Mouse (Mus musculus): ENCODE measurements around the gene H2-Q6. TPM values are rescaled to one million over a fixed set of nuclear protein-coding genes. Genes with fewer than 3 reads are reported as not detected.
A peak's percentile ranks its signal among the peaks of the same experiment; 100 is the strongest.
"Not testable (repeated sequence)": the region's sequence is repeated elsewhere in the genome, so short reads cannot be mapped to it uniquely, and the experiment has no call there.

Gene H2-Q6
- total RNA-seq, 1 experiment from 2014 or later, result 78.6 TPM

- ATAC-seq (replicated peaks; ENCODE audit: low read depth, poor library complexity, severe bottlenecking), result not testable (repeated sequence)
Observed at GRCm38 (mm10) chr17:35430671-35431070, 6.0 kb downstream of the H2-Q6 start.

GRCm38 (mm10) chr17:35432167-35432566 is 7.5 kb downstream of the H2-Q6 start:
- not testable (repeated sequence) for ATAC-seq (replicated peaks; ENCODE audit: low read depth, poor library complexity, severe bottlenecking)

- ATAC-seq (replicated peaks; ENCODE audit: low read depth, poor library complexity, severe bottlenecking), result peak; percentile 19; the same call in 1 of the 2 replicates
Observed at GRCm38 (mm10) chr17:35434836-35435235, 10.2 kb downstream of the H2-Q6 start.

DNA sequence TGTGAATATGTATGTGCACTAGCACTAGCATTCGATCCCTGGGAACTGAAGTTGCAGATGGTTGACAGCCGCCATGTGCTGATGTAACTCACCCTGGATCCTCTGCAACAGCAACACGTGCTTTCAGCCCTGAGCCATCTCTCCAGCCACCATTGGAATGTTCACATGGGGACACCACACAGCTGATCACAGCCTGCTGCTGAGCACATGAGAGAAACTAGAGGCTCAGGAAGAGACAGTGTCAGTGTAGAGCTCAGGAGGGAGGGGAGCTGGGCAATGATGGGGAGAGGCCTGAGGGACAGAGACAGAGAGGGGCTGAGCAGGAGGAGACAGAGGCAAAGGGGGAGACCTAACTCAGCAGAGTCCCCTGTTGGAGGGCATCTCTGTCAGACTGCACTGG is 10.9 kb downstream of the H2-Q6 start:
- not testable (repeated sequence) for ATAC-seq (replicated peaks; ENCODE audit: low read depth, poor library complexity, severe bottlenecking)

GRCm38 (mm10) chr17:35437386-35437936 is 12.8 kb downstream of the H2-Q6 start:
- ATAC-seq (replicated peaks; ENCODE audit: low read depth, poor library complexity, severe bottlenecking), result not testable (repeated sequence)

DNA sequence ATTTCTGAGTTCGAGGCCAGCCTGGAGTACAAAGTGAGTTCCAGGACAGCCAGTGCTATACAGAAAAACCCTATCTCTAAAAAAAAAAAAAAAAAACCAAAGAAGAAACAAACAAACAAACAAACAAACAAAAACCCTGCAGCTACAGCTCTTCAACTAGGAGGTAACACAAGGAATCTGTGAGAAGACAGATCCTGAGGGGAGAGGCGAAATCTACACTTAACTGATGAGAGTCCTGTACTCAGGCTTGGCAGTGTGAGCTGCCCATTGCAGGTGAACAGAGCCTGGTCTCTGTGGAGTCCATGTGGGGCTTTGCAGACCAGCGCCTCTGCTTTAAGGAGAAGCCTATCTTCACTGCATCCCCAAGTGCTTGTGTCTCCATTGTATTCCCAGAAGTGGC is 13.7 kb downstream of the H2-Q6 start:
- ATAC-seq (replicated peaks; ENCODE audit: low read depth, poor library complexity, severe bottlenecking), result not testable (repeated sequence)

- ATAC-seq (replicated peaks; ENCODE audit: low read depth, poor library complexity, severe bottlenecking), result peak; percentile 96
Observed at GRCm38 (mm10) chr17:35438885-35439284, 14.2 kb downstream of the H2-Q6 start, which contains the start of gene H2-Q7. TSS of gene H2-Q7 (plus strand) at chr17:35439155.

- not testable (repeated sequence) for ATAC-seq (replicated peaks; ENCODE audit: low read depth, poor library complexity, severe bottlenecking)
Observed at GRCm38 (mm10) chr17:35439295-35439747, 14.7 kb downstream of the H2-Q6 start.

DNA sequence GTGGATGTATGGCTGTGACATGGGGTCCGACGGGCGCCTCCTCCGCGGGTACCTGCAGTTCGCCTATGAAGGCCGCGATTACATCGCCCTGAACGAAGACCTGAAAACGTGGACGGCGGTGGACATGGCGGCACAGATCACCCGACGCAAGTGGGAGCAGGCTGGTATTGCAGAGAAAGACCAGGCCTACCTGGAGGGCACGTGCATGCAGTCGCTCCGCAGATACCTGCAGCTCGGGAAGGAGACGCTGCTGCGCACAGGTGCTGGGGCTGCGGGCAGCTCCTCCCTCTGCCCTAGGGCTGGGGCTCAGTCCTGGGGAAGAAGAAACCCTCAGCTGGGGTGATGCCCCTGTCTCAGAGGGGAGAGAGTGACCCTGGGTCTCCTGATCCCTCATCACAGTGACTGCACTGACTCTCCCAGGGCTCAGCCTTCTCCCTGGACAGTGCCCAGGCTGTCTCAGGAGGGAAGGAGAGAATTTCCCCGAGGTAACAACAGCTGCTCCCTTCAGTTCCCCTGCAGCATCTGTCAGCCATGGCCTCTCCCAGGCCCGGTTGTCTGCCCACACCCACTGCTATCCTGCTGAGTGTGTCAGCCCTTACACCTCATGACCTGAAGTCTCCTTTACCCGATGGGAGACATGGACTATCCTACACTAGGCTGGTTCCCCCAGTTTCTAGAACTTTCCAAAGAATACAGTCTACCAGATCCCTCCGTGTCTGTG is 15.4 kb downstream of the H2-Q6 start:
- ATAC-seq (replicated peaks; ENCODE audit: low read depth, poor library complexity, severe bottlenecking), result not testable (repeated sequence)

GRCm38 (mm10) chr17:35442376-35442775 is 17.7 kb downstream of the H2-Q6 start:
- ATAC-seq (replicated peaks; ENCODE audit: low read depth, poor library complexity, severe bottlenecking), result not testable (repeated sequence)

- ATAC-seq (replicated peaks; ENCODE audit: low read depth, poor library complexity, severe bottlenecking), result not testable (repeated sequence)
Observed at GRCm38 (mm10) chr17:35444510-35444909, 19.9 kb downstream of the H2-Q6 start.

DNA sequence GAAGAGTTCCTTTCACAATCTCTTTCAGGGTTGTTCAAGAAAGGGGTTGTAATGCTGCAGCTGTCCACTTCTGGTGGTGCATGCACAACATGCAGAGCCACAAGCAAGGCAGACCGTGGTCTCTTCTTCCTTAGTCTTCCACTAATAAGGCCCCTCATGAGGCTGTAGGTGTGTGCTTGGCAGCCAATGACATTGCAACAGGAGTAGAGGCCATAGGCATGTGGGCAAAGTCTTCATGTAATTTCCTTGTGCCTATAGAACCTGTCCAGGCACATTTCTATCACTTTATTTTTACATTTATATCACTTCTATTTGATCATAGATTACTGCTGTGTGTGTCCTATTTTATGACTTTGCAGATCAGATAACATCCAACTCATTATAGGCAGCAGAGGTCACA is 33.6 kb downstream of the H2-Q6 start:
- ATAC-seq (replicated peaks; ENCODE audit: low read depth, poor library complexity, severe bottlenecking), result not testable (repeated sequence)

DNA sequence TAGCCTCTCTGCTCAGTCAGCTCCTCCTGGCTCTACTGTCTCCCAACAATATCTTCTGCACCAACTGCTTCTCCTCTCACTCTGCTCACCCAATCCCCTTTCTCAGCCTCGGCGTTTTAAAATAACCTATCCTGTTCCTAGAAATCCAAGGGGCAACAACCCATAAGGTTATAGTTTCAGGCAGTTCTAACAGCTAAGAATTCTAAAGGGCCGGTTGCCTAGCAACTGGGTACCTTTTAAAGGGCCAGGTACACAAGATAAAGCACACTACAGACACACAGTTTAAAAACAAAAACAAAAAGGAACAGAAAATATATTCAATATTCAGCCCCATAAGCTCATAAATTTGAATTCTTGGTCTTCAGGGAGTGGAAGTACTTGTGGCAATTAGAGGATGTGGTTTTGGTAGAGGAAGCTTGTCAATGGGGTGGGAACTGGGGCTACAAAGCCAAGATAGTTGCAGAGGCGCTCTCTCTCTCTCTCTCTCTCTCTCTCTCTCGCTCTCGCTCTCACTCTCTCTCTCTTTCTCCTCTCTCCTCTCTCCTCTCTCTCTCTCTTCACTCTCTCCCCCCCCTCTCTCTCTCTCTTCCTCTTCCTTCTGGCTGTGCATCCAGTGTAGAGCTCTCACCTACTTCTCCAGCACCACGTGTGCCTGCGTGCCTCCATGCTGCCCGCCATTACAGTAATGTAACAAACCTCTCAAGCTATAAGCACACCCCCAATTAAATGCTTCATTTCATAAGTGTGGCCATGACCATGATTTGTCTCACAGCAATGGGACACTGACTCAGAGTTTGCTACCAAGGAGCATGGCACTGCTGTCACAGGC is 36.1 kb downstream of the H2-Q6 start:
- peak; percentile 89 for ATAC-seq (replicated peaks; ENCODE audit: low read depth, poor library complexity, severe bottlenecking)

- 0 out of 2 replicates have a peak, but pooled peaks have one; percentile 40 for ATAC-seq (replicated peaks; ENCODE audit: low read depth, poor library complexity, severe bottlenecking)
Observed at GRCm38 (mm10) chr17:35465651-35466050, 41.0 kb downstream of the H2-Q6 start.

GRCm38 (mm10) chr17:35468936-35469335 is 44.3 kb downstream of the H2-Q6 start:
- ATAC-seq (replicated peaks; ENCODE audit: low read depth, poor library complexity, severe bottlenecking), result 0 out of 2 replicates have a peak, but pooled peaks have one; percentile 29

DNA sequence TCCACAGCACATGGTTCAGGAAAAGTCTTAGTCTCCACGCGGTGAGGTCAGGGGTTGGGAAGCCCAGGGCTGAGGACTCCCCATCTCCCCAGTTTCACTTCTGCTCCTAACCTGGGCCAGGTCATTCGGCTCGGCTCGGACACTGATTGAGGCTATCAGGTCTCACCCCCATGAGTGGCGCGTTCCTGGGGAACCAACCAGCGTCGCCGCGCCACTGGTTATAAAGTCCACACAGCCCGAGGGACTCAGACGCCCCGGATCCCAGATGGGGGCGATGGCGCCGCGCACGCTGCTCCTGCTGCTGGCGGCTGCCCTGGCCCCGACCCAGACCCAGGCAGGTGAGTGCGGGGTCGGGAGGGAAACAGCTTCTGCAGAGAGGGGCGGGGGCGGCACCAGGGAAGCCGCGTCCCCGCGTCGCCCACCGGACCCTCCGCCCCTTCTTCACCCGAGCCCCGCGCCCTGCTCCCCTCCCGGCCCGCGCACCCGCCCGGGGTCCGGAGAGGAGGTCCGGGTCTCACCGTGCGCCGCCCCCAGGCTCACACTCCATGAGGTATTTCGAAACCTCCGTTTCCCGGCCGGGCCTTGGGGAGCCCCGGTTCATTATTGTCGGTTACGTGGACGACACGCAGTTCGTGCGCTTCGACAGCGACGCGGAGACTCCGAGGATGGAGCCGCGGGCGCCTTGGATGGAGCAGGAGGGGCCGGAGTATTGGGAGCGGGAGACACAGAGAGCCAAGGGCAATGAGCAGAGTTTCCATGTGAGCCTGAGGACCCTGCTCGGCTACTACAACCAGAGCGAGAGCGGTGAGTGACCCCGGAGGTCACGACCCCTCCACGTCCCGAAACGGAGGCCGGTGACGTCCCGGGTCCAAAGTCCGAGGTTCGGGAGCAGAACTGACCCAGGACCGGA is 45.4 kb downstream of the H2-Q6 start, which contains the start of gene H2-Q10:
TSS of gene H2-Q10 (plus strand) at position 248 of the 910 bp plus-strand sequence.
- no peak for ATAC-seq (replicated peaks; ENCODE audit: low read depth, poor library complexity, severe bottlenecking)
